Mouse (Mus musculus) monocyte, adult 5-6 weeks (primary cell): ENCODE results near the gene Cacna1c. TPM values are rescaled to one million over a fixed set of nuclear protein-coding genes. Genes with fewer than 3 reads are reported as not detected.

ENCODE experiments used
- ATAC-seq: fragments of 153-309, 156-312 bp; replicated peaks from 2 replicates; pipeline ENCODE4 v1.8.0; 2017; ENCODE audit warnings: mild to moderate bottlenecking; ENCODE audit not compliant: low TSS enrichment, insufficient number of reproducible peaks, severe bottlenecking, poor library complexity, low FRiP score
- total RNA-seq: library from RNA; stranded (forward); fragments of 200-1000, 200-491, 200-594 nt; gene quantifications from 3 replicates; pipeline ENCODE4 v1.2.3, GENCODE M21; 2017

Cacna1c gene
- total RNA-seq, 1 experiment from 2014 or later: not detected

DNA sequence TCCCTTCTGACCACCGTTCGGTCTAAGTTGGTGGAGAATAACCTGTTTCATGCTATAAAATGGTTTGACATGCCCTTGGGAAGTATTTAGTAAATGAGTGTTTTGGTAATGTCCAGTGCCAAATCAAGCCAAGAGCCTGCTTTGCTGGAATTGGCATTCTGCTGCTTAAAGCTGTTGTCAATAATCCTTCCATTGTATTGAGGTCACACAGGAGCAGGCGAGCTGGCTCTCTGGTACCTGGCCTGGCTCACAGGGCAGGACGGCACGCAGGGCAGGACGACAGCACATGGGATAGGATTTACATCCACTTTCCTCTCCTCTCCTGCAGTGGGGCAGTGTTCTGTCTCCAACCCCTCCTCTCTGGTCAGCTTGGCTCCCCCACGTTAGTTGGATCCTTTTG is 156.4 kb downstream of the Cacna1c start:
- no peak for ATAC-seq

DNA sequence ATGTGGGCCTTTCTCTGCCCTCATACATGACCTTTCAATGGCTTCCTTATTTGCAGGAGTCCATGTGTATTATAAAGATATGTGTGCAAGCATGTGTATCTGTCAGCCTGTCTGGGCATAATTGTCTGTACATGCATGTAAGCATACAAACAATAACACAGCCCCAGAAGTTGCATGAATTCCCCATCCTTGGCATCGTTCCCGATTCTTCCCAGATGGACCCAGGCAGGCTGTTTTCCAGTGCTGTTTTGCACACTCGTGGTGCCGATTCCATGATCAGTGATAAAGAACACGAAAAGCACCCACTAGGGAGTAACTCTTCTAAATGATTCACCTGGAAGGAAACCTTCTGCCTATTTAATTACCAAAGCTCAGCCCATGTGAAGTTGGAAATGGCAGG is 156.9 kb downstream of the Cacna1c start:
- ATAC-seq: no peak

DNA sequence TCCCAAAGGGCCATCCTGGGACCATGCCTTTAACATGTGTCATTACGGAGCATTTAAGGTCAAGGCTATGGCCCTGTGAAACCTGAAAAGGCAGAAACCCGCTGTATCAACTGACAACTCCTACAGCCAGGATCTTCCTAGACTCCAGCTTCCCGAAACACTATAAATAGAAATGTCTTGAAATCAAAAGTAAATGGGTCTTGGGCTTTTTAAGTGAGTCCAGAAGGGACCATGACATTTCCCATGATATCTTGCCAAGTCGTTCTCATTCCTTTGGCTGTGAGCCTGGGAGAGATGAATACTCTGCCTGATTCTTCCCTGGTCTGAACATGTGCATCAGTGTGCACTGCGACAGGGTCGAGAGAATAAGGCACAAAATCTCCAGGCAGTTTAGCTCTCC is 158.4 kb downstream of the Cacna1c start:
- ATAC-seq: no peak

DNA sequence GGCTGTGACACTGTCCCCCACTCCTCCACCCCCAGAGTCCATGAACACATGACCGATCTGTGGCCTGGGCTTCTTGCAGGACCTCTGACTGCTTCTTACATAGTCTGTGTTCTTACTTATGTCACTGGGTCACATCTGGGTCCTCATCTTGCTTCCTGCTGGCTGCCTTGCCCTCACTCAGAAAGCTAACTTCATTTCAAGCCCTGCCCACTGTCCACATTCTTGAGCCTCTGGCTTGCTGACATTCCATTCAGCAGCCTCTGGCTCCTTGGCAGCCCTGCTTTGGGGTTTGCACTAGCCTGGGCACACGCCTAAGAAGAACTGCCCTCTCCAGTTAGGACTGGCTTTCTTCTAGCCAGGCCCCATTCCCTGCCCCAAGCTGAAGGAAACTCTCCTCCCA is 159.2 kb downstream of the Cacna1c start:
- no peak for ATAC-seq

DNA sequence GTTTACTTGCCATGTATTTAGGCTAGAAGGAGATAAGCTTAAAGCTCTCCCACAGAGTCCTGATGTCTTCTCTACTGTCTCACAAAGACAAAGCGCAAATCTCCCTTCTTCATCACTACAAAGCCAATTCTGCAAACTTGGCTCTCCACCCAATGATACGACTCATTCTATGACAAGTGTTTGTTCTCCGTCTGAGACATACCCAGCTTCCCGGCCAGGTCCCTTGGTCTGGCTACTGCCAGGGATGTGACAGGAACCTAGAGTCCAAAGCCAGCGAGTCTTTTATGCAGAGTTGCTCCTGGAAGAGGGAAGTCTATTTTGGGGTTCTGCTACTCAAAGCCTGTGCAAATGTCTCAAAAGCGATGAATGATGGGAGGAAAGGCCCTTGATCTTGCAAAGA is 160.9 kb downstream of the Cacna1c start:
- ATAC-seq: no peak

DNA sequence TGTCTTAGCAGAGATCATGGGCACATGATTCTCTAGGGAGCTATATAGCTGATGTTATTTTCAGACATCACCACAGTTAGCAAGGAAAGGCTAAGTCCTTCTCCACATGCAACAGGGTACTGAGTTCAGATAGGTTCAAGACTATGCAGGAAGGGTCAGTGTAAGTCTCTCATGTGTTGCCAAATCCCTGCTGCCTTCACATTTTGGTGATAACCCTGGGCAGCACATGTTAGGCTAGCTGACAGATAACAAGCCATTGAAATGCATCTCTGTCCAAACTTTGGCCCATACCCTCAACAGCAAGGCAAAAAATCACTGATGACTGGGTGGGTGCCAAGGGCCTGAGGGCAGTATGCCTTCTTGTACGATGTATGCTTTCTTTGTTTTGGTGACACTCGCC is 161.3 kb downstream of the Cacna1c start:
- ATAC-seq: no peak

DNA sequence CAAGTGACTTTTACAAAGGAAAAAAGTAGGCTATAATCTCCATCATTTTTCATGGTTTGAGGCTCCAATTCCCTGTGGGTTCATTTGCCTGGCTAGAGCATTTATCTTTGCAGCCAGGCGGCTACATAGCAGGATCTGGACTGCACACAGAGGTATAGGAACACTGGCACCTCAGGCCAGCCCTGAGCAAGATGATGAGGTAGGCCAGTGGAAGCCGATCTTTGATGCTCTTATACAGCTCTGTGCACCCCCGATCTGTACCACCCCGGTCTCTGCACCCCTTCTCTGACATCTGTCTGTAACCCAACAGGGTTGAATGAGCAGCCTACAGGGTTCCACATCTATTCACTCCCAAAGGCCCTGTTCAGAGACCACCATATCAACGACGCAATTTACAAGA is 168.3 kb downstream of the Cacna1c start:
- no peak for ATAC-seq

DNA sequence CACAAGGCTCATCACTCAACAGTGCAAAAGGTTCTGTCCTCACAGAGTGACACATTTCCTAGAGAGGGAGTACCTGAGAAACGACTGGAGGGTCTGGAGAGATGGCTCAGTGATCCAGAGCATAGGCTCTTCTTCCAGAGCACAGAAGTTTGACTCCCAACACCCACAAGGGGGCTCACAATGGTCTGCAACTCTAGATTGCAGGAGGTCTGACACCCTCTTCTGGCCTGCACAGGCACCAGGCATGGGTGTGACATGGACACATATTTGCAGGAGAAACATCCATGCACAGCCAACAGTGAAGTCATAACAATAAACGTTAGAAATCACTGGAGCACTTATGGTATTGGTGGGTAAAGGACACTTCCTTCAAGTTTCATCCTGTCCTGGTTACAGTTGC is 173.4 kb downstream of the Cacna1c start:
- ATAC-seq: no peak

DNA sequence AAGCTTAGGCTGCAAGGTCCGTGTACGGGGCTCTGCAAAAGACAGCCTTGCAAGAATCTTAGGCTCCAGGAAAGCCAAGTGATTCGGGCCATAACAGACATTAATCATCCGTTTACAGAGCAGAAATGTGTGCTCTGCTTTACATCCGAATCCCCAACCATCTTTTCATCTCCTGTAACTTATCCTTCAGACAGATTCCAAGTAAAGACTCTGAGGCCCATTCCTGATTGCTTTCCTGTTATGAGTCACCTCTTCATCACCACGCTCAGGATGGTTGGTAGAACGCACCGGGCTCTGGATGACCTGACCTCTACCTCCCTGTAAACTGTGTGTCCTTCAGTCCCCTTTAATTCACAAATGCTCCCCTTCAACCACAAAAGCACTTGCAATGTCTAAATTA is 175.0 kb downstream of the Cacna1c start:
- ATAC-seq: no peak

DNA sequence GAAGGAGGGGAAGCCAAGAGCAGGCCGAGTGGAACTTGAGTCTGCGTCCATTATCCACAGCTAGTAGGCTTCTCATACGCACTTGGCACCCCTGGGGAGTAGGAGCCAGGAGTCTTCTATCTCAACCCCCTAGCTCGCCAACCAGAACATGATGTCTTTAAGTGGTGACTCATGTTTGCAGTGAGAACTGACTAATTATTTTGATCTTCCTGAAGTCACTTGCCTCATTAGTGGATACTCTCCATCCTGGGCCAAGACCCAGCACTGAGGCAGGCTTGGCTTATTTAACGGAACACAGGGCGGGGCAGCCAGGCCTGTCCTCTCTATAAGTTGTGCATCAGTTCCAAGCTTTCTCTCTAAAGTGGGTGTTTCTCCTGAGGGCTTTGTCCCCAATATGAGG is 177.3 kb downstream of the Cacna1c start:
- no peak for ATAC-seq

DNA sequence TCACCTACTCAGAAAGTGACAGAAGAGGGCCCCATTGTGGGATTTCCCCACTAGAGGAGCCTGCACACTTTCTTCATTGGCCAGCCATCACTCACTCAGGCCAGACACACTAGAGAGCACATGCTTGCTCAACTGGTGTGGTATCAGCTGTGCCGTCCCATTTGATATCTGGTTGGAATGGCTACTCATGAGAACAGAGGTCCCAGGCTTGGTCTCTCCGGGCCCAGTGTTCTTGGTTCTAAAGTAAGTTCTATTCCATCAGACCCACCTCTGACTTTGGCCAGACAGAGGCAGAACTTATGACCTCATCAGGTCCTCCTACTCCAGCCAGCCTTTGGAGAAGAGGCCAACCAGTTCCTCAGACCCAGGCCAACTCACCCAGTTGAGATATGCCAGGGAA is 178.0 kb downstream of the Cacna1c start:
- ATAC-seq: no peak

DNA sequence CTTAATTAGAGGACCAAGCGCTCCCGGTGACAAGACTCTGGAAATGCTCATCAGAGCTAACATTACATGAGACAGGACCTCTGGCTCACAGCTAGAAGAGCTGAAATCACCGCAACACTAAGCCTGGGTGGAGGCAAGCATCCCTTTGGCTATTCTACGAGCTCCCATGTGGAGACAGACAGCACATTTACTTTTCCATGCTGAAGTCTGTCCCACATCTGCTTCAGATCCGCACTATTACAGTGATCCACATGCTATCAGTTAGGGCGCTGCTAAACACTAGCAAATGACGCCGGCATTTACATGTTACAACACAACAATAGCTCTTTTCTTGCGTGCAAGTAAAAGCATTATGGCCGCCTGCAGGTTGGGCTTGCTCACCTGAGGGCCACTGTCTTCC is 178.7 kb downstream of the Cacna1c start:
- no peak for ATAC-seq

DNA sequence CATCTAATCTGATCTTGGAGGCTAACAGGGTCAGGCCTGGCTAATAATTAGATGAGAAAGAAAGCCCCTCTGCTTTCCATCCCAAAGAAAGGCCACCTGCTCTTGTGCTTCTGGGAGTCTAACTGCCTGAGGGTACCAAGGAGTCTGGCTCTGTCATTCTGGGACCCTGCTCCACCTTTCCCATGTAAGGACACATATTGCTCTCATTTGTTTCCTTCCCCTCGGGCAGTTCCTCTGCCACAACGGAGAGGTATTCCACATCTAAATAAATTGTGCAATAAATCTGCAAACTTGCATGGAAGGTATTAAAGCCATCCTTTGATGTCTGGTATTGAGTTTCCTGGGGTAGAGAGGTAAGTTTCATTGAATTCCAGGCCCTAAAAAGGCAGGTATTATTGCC is 180.9 kb downstream of the Cacna1c start:
- ATAC-seq: no peak

DNA sequence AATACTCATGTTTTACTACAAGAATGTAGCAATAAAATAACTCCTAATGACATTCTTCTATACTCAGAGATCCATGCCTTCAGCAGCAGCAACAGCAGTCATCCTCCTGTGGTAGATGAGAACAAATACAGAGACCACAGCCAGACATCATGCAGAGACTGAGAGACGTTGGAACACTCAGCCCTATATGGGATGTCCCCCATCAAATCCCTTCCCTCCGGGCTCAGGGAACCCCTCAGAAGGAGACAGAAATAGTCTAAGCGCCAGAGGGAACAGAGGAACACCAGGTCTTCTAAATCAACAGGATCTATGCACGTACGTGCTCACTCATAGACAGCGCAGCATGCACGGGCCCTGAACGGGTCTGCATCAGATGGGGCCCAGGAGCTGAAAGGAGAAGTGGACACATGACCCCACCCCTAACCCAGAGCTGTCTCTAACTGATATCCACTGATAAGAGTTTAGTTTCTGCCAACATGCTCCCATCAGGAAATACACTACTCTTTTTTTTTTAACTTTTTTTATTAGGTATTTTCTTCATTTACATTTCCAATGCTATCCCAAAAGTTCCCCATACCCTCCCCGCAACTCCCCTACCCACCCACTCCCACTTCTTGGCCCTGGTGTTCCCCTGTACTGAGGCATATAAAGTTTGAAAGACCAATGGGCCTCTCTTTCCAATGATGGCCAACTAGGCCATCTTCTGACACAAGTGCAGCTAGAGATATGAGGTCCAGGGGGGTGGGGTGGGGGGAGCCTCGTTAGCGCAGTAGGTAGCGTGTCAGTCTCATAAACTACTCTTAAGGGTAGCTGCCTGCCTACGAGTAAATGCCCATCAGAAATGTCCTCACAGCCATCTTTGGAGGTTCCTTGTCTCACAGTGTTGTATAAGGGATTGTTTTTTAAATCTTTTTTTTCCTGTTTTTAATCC is 182.8 kb downstream of the Cacna1c start:
- no peak for ATAC-seq

DNA sequence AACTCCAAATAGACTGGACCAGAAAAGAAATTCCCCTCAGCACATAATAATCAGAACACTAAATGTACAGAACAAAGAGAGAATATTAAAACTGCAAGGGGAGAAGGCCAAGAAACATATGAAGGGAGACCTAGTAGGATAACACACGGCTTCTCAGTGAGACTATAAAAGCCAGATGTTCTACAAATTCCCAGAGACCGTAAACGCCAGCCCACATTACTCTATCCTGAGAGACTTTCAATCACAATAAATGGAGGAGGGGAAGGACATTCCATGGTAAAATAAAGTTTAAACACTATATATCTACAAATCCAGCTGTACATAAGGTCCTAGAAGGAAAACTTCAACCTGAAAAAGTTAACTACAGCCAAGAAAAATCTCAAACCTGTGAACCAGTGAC is 185.3 kb downstream of the Cacna1c start:
- ATAC-seq: no peak

DNA sequence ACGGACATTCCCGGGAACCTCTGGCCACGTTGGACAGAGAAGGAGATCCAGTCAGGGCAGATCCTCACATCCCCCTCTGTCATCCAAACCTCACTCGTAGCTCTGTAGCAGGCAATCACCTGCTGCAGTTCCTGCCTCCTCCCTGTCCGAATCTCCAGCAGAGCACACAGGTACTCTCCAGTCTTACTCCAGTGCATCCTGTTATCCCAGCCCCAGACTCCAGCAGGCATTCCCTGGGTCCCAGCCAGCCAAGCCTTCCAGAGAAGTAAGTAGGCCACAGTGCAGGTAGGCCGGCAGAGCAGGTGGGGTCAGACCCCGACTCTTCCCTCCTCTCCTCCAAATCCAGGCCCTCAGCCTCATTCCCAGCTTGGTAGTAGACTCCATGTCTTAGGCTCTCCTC is 186.7 kb downstream of the Cacna1c start:
- no peak for ATAC-seq

DNA sequence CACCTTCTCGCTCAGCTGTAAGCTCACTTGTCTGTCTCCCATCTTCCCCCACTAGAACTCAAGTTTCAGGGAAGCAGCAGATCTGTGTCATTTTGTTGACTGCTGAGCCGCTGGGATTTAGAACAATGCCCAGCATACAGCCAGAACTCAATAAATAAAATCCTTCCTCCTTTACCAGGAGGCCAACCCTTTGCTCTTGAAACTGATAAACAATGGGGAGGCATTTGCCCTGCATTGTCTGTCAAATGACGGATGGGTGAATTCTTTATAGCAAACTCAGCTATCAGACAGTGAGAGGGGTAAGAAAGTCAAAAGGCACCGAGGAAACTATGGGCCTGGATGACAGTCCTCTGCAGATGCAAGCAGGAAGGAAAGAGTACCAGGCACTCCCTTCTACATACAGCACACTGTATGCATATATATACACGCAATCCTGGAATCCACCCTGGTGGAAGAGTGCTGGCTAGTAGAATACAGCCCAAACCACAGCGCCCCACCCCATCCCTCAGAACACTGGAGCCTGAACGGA is 187.5 kb downstream of the Cacna1c start:
- no peak for ATAC-seq

DNA sequence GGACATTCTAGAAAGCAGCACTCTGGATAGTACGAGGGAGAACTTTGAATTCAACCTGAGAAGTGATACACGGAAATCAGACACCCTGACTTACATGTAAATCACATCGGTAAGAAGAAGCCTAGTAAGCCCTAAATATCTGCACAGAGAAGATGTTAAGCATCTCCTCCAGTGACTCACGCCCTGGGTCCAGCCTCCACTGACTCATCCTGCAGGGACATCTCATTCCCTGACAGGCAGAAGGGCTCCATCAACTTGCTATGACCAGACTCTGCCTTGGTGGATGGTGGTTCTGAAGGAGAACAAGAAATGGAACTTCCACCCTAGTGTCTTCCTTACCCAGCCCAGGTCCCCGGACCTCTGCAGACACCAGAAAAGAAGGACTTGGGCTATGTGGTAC is 191.6 kb downstream of the Cacna1c start:
- no peak for ATAC-seq

DNA sequence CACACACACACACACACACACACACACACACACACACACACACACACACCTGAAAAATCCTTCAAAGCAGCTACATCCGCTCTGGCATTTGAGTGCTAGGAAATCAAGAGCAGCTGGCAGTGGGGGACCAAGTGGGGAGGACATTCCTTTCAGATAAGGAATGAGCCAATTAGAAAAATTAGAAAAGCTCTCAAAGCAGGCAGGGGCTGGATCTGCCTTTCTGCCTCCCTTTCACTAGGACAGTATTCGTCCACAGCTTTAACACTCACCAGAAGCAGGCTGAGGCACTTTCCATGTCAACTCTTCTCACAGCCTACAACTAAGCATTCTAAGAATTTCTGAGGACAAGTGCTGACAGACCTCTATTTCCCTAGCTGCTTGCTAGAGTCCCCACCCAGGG is 194.8 kb downstream of the Cacna1c start:
- no peak for ATAC-seq

DNA sequence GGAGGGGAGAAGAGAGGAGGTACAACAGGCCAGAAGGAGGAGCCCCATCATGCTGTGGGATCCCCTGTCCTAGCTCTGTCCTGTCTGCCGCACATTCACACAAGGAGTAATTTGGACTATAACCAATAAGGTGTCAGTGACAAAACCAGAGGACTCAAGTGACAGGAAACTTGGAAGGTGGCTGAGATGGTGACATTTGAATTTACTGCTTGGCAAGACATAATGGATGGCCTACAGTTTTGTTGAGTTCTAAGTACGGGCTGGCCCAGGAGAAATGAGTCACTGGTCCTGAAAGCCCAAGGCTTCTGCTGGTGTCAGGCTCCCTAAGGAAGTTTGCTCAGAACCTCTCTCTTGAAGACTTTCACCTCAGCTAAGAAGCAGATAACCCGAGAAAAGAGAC is 196.0 kb downstream of the Cacna1c start:
- ATAC-seq: no peak
